Mouse (Mus musculus): ENCODE results near the gene Sart1.
"Not testable (repeated sequence)": the region's sequence is repeated elsewhere in the genome, so short reads cannot be mapped to it uniquely, and the experiment has no call there.

- TF ChIP-seq CTCF (IDR thresholded peaks at IDR 0.05; ENCODE audit: low read depth, low read length); POLR2AphosphoS5 (IDR thresholded peaks at IDR 0.05; ENCODE audit: insufficient replicate concordance, low read depth, low read length): not testable (repeated sequence)
Observed at GRCm38 (mm10) chr19:5349502-5349873, 39.0 kb downstream of the Sart1 start, which contains the start of gene Cst6.

Data from G1E (cell line).